Mouse (Mus musculus) heart, adult 8-10 months (tissue): Measurements from ENCODE around the gene Park7. TPM values are rescaled to one million over a fixed set of nuclear protein-coding genes. Genes with fewer than 3 reads are reported as not detected.

Source experiments
- total RNA-seq, 4 experiments: library from RNA; stranded (reverse); gene quantifications; 2 replicates each; pipeline ENCODE4 v1.2.4; 2022

The Park7 gene
- total RNA-seq, 4 experiments from 2014 or later = 275 to 312 (median 290) TPM

Other genes starting within 250 kb of the Park7 start
- 10 to 100 TPM in 2 of 4 experiments, 1 to 10 TPM in 2; 8.5 to 23.4 (median 11.4) TPM for gene Errfi1, start 60.5 kb downstream of the Park7 start, total RNA-seq
- under 1 TPM; 0.12 to 0.29 (median 0.22) TPM for gene Tnfrsf9, start 125 bp upstream of the Park7 start, total RNA-seq
- not detected for gene Uts2, start 82.7 kb upstream of the Park7 start, total RNA-seq
- gene Per3, start 130.2 kb upstream of the Park7 start, total RNA-seq = 10 to 100 TPM in 3 of 4 experiments, 1 to 10 TPM in 1; 7.6 to 19.1 (median 16.9) TPM
- gene Vamp3, start 143.5 kb upstream of the Park7 start, total RNA-seq = 10 to 100 TPM; 51.7 to 66.2 (median 62.3) TPM
- under 1 TPM in 2 of 4 experiments, not detected in 2; 0.37 to 0.44 TPM for gene Gm13090, start 175.1 kb upstream of the Park7 start, total RNA-seq